Mouse (Mus musculus) lung, embryonic 14.5 days (tissue): ENCODE data around the gene Camk1d. TPM values are rescaled to one million over a fixed set of nuclear protein-coding genes. Genes with fewer than 3 reads are reported as not detected.

Experiments
- ATAC-seq: fragments of 200-750 bp; cut with Nextera tagmentation; 2 replicates; pipeline ENCODE4 v1.8.0; 2017; ENCODE audit warnings: mild to moderate bottlenecking, moderate TSS enrichment, moderate library complexity; ENCODE audit not compliant: insufficient read depth
- DNase-seq: peaks from one replicate; pipeline ENCODE4 v3.0.0-alpha.2; 2015
- H3K27ac ChIP-seq: fragments of 300-500 bp; sonication (generic); 2 replicates; pipeline ENCODE4 v1.5.1; 2014; ENCODE audit warnings: low read depth, mild to moderate bottlenecking, moderate library complexity
- H3K27me3 ChIP-seq: fragments of 300-500 bp; sonication (generic); 2 replicates; pipeline ENCODE4 v1.6.1; 2014; ENCODE audit warnings: low read length, control low read depth; ENCODE audit not compliant: insufficient read depth
- H3K36me3 ChIP-seq: fragments of 300-500 bp; sonication (generic); 2 replicates; pipeline ENCODE4 v1.6.1; 2014; ENCODE audit warnings: control low read depth; ENCODE audit not compliant: insufficient read depth
- H3K4me1 ChIP-seq: fragments of 300-500 bp; sonication (generic); 2 replicates; pipeline ENCODE4 v1.6.1; 2014; ENCODE audit warnings: antibody characterized with exemption, control low read depth; ENCODE audit not compliant: insufficient read depth
- H3K4me2 ChIP-seq: fragments of 300-500 bp; sonication (generic); 2 replicates; pipeline ENCODE4 v1.6.1; 2014; ENCODE audit warnings: mild to moderate bottlenecking
- H3K4me3 ChIP-seq: fragments of 300-500 bp; sonication (generic); 2 replicates; pipeline ENCODE4 v1.5.1; 2014; ENCODE audit warnings: low read depth, low read length
- H3K9ac ChIP-seq: fragments of 300-500 bp; sonication (generic); 2 replicates; pipeline ENCODE4 v1.6.1; 2014
- H3K9me3 ChIP-seq: fragments of 300-500 bp; sonication (generic); 2 replicates; pipeline ENCODE4 v1.6.1; 2016; ENCODE audit warnings: low read depth, low read length, control low read depth
- CTCF ChIP-seq: IDR thresholded peaks from 2 replicates; pipeline ENCODE4 v1.5.1; 2016; ENCODE audit warnings: antibody characterized with exemption, low read depth
- WGBS: fragments of 180-500 bp; shearing (Covaris S2); extraction: QIAGEN DNeasy Blood & Tissue Kit; methylation state at CpG from one replicate; pipeline ENCODE4 v1.1.7; 2014; 5-methylcytosine and 5-hydroxymethylcytosine counted together
- polyA plus RNA-seq: library from polyadenylated mRNA; unstranded; fragments of >200 nt; fragmentation: Nextera tagmentation; extraction: Ambion mirVana; gene quantifications from 2 replicates; pipeline ENCODE4 v1.2.1, GENCODE M21; 2014

The Camk1d gene
- polyA plus RNA-seq, 1 experiment from 2014 or later = 2.9 TPM

DNA sequence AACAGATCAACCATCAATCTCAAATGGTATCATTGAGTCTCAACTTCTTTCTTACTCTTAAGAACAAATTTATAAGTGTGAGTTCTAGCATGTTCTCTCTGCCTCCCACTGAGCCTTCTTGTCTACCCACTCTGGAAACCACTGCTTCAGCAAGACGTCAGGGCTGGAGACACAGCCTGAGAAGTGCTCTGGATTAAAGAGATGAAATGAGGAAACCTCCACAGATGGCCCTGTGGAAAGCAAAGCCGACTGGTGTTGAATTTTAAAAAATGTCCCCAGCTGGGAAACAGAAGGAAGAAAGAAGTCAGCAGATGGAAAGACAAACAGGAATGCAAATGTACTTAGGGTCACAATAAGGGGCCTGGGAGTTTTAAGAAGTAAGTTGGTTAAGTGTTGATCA is 180.4 kb downstream of the Camk1d start:
- Histone ChIP-seq H3K9ac (no peak overlapping the region), H3K27ac (no peak overlapping the region), H3K4me1 (no peaks in the 10 kb centered on the region), H3K4me2 (no peak overlapping the region), H3K36me3 (no peaks in the 10 kb centered on the region), H3K4me3 (no peak overlapping the region), H3K9me3 (no peaks in the 10 kb centered on the region), H3K27me3 (no peaks in the 10 kb centered on the region)
- no peak for TF ChIP-seq CTCF
- WGBS = 52% methylated on average over 2 of the region's 2 CpGs
- DNase-seq (no peak), ATAC-seq (no peak)

DNA sequence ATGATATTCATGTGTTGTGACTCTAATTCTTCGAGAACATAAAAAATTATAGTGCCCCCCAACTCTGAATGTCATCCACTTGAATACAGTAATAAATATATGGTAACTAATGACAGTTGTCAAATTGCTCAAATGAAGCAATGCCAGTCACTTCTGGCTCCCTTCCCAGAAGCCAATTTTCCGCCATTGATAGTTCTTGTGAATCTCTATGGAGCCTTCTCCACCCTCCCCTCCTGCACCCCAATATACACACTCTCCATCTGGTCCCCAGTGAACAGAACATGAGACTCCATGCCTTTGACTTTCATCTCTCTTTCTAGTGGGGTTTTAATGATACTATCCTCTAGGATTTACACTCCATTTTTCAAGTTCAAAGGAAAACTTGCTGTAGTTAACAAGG is 184.3 kb downstream of the Camk1d start:
- no peaks in the 10 kb centered on the region for H3K36me3 ChIP-seq
- DNase-seq (no peak), ATAC-seq (no peak)
- H3K4me1 ChIP-seq = no peaks in the 10 kb centered on the region
- no peaks in the 10 kb centered on the region for H3K9me3 ChIP-seq
- H3K27me3 ChIP-seq = no peaks in the 10 kb centered on the region
- TF ChIP-seq CTCF = no peak
- WGBS = 70% methylated on average over 2 of the region's 2 CpGs
- H3K4me2 ChIP-seq = no peak overlapping the region
- no peak overlapping the region for H3K9ac ChIP-seq
- no peak overlapping the region for H3K27ac ChIP-seq
- H3K4me3 ChIP-seq = no peak overlapping the region

DNA sequence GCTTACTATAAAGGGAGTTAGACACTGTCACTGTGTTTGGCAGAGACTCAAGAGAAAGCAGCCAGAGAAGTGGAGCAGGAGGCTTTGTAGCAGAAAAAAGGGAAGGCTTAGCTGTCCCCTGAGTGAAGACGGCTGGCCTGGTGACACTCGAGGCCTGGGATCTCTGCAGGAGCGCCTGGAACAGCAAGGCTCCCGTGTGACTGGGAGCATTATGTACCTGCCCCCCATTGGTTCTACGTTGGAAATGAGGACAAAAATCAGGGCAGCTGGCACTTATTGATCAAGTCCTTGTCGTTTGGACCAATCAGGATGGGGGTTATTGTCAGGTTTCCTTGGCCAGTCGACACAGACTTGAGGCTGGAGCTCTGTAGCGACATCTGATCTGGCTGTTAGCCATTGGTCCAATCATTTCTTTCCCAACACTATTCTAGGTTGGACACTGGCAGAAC is 195.1 kb downstream of the Camk1d start:
- 30% methylated on average over 8 of the region's 8 CpGs for WGBS
- Histone ChIP-seq H3K4me1 (0 out of 2 replicates have a peak, but pooled peaks cover 3% of the 10 kb centered on the region), H3K9ac (no peak overlapping the region), H3K27me3 (no peaks in the 10 kb centered on the region), H3K36me3 (no peaks in the 10 kb centered on the region), H3K9me3 (no peaks in the 10 kb centered on the region), H3K4me2 (no peak overlapping the region), H3K4me3 (no peak overlapping the region), H3K27ac (peak overlapping the region; percentile 54; the same call in 1 of the 2 replicates)
- ATAC-seq (peak; percentile 91), DNase-seq (peak; percentile 88)
- TF ChIP-seq CTCF = no peak

DNA sequence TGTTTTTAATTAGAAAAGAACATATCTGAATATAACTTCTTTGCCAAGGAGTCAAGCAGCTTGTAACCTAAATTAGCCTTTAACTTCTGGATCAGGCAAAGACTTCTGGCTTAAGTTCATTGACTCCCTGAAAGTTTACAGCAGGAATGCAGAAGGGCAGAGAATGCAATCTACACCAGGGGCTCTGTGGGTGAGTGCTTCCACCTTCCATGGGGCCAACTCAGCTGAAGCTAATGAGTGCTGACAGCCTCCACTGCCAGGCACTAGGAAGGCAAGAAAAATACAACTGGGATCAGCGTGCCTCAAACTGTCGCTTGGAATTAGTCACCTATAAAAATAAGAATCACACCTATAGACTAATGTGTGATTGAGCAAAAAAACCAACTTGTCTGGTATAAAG is 199.2 kb downstream of the Camk1d start:
- no peak for DNase-seq
- no peak overlapping the region for H3K9ac ChIP-seq
- H3K9me3 ChIP-seq = no peaks in the 10 kb centered on the region
- no peak overlapping the region for H3K4me3 ChIP-seq
- no peaks in the 10 kb centered on the region for H3K27me3 ChIP-seq
- 88% methylated on average over 2 of the region's 2 CpGs for WGBS
- H3K36me3 ChIP-seq = no peaks in the 10 kb centered on the region
- no peak for ATAC-seq
- no peak overlapping the region for H3K27ac ChIP-seq
- no peak for TF ChIP-seq CTCF
- H3K4me2 ChIP-seq = no peak overlapping the region
- 0 out of 2 replicates have a peak, but pooled peaks cover 3% of the 10 kb centered on the region for H3K4me1 ChIP-seq

DNA sequence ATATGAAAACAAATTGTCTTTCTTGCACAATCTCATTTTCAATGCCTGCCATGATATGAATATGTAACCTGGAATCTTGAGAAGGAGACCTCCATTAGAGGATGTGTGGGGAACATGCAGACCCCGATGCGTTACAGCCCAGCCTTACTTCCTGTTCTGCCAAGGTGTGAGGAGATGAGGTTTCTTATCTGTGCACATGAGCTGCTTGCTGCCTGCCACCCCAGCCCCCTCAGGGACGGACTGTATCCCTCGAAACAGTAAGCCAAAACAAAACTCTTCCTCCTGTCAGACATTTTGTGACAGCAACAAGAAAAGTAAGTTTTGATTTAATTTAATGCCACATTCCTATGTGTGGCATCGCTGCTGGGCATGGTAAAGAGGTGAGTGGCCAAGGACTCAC is 200.2 kb downstream of the Camk1d start:
- Histone ChIP-seq H3K9me3 (no peaks in the 10 kb centered on the region), H3K36me3 (no peaks in the 10 kb centered on the region), H3K4me1 (no peaks in the 10 kb centered on the region), H3K27me3 (no peaks in the 10 kb centered on the region), H3K9ac (no peak overlapping the region), H3K4me2 (no peak overlapping the region), H3K4me3 (no peak overlapping the region), H3K27ac (no peak overlapping the region)
- DNase-seq (no peak), ATAC-seq (no peak)
- no peak for TF ChIP-seq CTCF
- WGBS = 84% methylated on average over 5 of the region's 5 CpGs

DNA sequence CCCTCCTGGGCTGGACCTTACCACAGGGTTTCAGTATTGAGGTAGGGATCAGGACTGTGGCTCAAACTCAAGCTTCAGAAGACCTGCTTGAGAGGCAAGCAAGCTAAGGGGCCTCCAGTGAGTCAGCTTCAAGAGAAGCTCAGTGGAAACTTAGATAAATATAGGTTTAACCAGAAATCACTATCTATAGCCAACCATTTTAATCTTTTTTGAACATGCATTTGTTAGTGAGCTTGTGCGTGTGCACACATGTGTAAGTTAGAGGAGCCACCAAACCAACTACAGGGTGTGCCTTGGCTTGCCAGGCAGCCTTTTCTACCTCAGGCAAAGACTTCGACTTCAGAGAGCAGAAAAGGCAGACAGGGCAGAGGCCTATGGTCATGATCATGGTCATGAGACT is 200.7 kb downstream of the Camk1d start:
- H3K27me3 ChIP-seq = no peaks in the 10 kb centered on the region
- H3K36me3 ChIP-seq = no peaks in the 10 kb centered on the region
- no peak overlapping the region for H3K4me3 ChIP-seq
- no peak overlapping the region for H3K27ac ChIP-seq
- no peak for DNase-seq
- no peak overlapping the region for H3K4me2 ChIP-seq
- no peak for ATAC-seq
- no peaks in the 10 kb centered on the region for H3K4me1 ChIP-seq
- 91% methylated on average over 2 of the region's 2 CpGs for WGBS
- H3K9ac ChIP-seq = no peak overlapping the region
- no peak for TF ChIP-seq CTCF
- H3K9me3 ChIP-seq = no peaks in the 10 kb centered on the region

DNA sequence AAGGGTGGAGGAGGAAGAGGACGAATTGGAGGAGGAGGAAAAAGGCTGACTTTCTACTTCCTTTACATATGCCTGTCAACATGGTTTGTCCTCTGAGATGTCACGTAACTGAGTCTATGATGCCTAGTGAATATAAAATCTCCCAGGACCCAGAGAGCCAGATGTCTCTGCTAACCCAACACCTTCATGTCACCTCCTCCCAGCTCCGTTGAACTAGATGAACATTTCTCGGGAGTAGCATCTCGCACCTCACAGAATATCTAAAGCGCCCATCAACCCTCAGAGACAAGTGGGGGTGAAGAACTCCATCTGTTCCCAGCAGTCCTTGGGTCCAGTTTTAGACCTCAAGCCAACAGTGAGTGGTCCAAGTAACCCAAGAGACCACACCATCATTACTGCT is 204.3 kb downstream of the Camk1d start:
- Histone ChIP-seq H3K4me1 (no peaks in the 10 kb centered on the region), H3K36me3 (no peaks in the 10 kb centered on the region), H3K27me3 (no peaks in the 10 kb centered on the region), H3K9ac (no peak overlapping the region), H3K27ac (no peak overlapping the region), H3K4me3 (no peak overlapping the region), H3K4me2 (no peak overlapping the region), H3K9me3 (peaks cover 4% of the 10 kb centered on the region; the same call in 1 of the 2 replicates)
- no peak for TF ChIP-seq CTCF
- WGBS = 46% methylated on average over 6 of the region's 6 CpGs
- peak; percentile 72 for DNase-seq
- ATAC-seq = peak; percentile 77

DNA sequence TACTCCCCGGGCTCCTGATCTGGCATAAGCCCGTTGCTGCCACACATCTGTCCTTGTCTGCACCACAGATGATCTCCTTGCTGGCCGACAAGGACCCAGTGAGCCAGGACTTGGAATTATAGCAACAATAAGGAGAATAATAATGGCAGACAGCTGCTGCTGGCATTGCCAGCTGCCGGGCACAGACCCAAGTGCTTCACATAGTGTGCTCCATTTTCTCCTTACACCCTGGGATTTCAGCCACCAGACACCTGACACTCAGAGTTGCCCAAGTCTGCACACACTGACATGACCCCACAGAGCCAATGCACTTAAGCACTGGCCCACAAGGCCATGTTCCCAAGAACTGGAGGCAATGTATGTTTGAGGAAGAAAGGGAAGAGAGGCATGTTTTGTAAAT is 214.7 kb downstream of the Camk1d start:
- no peak overlapping the region for H3K4me2 ChIP-seq
- H3K27me3 ChIP-seq = no peaks in the 10 kb centered on the region
- H3K9ac ChIP-seq = no peak overlapping the region
- H3K4me3 ChIP-seq = no peak overlapping the region
- DNase-seq (no peak), ATAC-seq (no peak)
- WGBS = 67% methylated on average over 4 of the region's 4 CpGs
- no peak overlapping the region for H3K27ac ChIP-seq
- H3K4me1 ChIP-seq = no peaks in the 10 kb centered on the region
- H3K36me3 ChIP-seq = no peaks in the 10 kb centered on the region
- H3K9me3 ChIP-seq = no peaks in the 10 kb centered on the region
- TF ChIP-seq CTCF = no peak
